Mouse (Mus musculus): Measurements from ENCODE around the gene Mpp1.

Mpp1 gene

GRCm38 (mm10) chrX:75102293-75102692, 28.5 kb downstream of the Mpp1 start:
- Histone ChIP-seq H3K36me3 (ENCODE audit: control insufficient read depth, insufficient read depth, low read length, poor library complexity, severe bottlenecking) (no peaks in the 10 kb centered on the region), H3K27me3 (ENCODE audit: control insufficient read depth, insufficient read depth, low read length, poor library complexity, severe bottlenecking) (no peaks in the 10 kb centered on the region)
- DNase-seq (ENCODE audit: low read depth, low spot score) = no peak

DNA sequence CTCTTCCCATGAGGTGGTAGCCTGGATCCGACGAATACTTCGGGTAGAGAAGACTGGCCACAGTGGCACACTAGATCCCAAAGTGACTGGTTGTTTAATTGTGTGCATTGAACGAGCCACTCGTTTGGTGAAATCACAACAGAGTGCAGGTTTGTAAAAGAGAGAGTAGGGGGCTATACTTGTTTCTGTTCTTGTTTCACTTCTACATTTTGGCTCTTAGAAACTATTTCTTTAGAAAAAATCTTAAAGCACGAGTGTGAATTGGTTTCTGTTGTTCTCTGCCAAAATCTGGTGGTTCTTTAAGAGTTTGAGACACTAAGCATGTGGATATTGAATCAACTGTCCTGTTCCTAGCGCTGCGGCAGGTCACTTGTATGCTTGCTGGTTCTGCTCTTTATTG, 32.0 kb downstream of the Mpp1 start:
- Histone ChIP-seq H3K27me3 (ENCODE audit: control insufficient read depth, insufficient read depth, low read length, poor library complexity, severe bottlenecking) (no peaks in the 10 kb centered on the region), H3K36me3 (ENCODE audit: control insufficient read depth, insufficient read depth, low read length, poor library complexity, severe bottlenecking) (no peaks in the 10 kb centered on the region)
- DNase-seq (ENCODE audit: low read depth, low spot score) = peak; percentile 2

GRCm38 (mm10) chrX:75096163-75096770, 34.5 kb downstream of the Mpp1 start:
- no peaks in the 10 kb centered on the region for H3K27me3 ChIP-seq (ENCODE audit: control insufficient read depth, insufficient read depth, low read length, poor library complexity, severe bottlenecking)
- no peaks in the 10 kb centered on the region for H3K36me3 ChIP-seq (ENCODE audit: control insufficient read depth, insufficient read depth, low read length, poor library complexity, severe bottlenecking)
- peak; percentile 2 for DNase-seq (ENCODE audit: low read depth, low spot score)

DNA sequence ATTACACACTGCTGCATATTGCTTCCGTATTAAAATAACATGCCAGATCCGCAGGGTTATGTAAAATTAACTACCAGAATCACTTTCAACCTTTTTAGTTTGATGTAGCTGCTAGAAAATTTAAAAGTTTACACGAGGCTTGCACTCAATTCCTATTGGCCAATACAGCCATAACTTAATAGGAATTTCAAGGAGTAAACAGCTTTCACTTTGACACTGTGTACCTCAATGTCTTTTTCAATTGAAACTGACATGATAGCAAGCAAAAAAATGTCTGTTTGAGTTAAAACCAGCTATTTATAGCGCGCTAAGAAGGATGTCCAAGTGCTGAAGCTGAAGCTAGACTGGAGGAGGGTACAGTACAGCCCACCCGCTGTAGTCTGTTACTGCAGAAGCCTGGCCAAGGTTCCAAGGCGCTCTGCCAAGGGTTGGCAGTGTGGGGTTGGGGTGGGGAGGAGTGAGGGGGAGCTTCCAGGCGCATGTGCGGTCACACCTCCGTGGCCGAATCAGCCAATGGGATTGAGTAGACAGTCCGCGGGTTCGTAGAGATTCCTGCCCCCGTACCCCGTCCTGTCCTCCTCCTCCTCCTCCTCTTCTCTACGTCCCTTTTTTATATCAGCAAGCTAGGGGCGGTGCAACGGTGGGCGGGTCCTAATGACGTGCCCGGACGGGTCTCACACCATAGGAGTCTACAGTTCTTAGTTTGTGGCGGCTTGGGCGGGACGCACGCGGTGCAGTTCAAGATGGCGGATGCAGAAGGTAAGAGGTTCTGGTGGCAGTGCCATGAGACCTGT, 35.2 kb downstream of the Mpp1 start, which contains the start of gene Dkc1:
Gene Dkc1, plus strand, starts transcription at position 486 of the 794 bp plus-strand sequence.
- H3K27me3 ChIP-seq (ENCODE audit: control insufficient read depth, insufficient read depth, low read length, poor library complexity, severe bottlenecking) = no peaks in the 10 kb centered on the region
- no peaks in the 10 kb centered on the region for H3K36me3 ChIP-seq (ENCODE audit: control insufficient read depth, insufficient read depth, low read length, poor library complexity, severe bottlenecking)
- peak; percentile 94 for DNase-seq (ENCODE audit: low read depth, low spot score)

- peak; percentile 44 for DNase-seq (ENCODE audit: low read depth, low spot score)
- Histone ChIP-seq H3K27me3 (ENCODE audit: control insufficient read depth, insufficient read depth, low read length, poor library complexity, severe bottlenecking) (no peaks in the 10 kb centered on the region), H3K36me3 (ENCODE audit: control insufficient read depth, insufficient read depth, low read length, poor library complexity, severe bottlenecking) (no peaks in the 10 kb centered on the region)
Measured at GRCm38 (mm10) chrX:75085654-75086053, 45.2 kb downstream of the Mpp1 start.

GRCm38 (mm10) chrX:75084774-75085508, 45.9 kb downstream of the Mpp1 start, which contains the start of gene Gab3:
Gab3 (minus strand) TSS chrX:75085458.
- DNase-seq (ENCODE audit: low read depth, low spot score) = peak; percentile 77
- H3K36me3 ChIP-seq (ENCODE audit: control insufficient read depth, insufficient read depth, low read length, poor library complexity, severe bottlenecking) = no peaks in the 10 kb centered on the region
- H3K27me3 ChIP-seq (ENCODE audit: control insufficient read depth, insufficient read depth, low read length, poor library complexity, severe bottlenecking) = no peaks in the 10 kb centered on the region

DNA sequence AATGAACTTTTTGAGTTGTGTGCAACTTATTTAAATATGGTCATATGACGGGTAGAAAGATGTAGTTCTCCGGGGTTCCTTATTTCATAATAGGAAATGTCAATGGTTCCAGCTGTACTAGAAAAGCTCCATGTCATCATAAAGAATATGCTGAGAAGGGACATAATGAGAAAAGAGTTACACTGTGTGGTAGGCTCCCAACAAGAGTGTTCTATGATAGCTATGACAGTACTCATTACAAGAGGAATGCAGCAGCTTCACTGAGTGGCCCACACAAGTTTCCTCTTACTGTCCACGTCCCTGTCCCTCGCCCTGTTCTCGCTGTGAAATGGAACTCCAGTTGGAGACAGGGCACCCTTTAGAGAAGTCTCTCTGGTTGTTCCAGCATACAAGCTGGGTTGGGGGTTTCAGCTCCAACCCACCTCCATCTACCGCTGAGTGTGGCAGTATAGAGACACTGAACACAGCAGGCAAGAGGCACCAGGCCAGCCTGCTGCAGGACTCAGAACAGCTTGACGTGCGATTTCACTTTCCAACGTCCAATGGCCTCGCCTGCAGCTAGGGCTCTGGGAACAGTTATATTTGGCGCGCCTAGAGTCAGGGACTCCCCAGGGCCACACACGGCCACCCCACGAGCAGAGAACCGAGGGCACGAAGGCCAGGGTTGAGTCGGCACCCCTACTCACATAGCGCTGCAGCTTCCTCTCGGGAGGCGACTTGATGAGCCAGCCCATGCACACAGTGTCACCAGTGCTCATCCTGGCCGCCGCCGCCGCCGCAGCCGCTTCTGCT, 46.6 kb downstream of the Mpp1 start:
- DNase-seq (ENCODE audit: low read depth, low spot score) = peak; percentile 8
- H3K27me3 ChIP-seq (ENCODE audit: control insufficient read depth, insufficient read depth, low read length, poor library complexity, severe bottlenecking) = no peaks in the 10 kb centered on the region
- H3K36me3 ChIP-seq (ENCODE audit: control insufficient read depth, insufficient read depth, low read length, poor library complexity, severe bottlenecking) = no peaks in the 10 kb centered on the region

GRCm38 (mm10) chrX:75082351-75082750, 48.5 kb downstream of the Mpp1 start:
- peak; percentile 47 for DNase-seq (ENCODE audit: low read depth, low spot score)
- no peaks in the 10 kb centered on the region for H3K36me3 ChIP-seq (ENCODE audit: control insufficient read depth, insufficient read depth, low read length, poor library complexity, severe bottlenecking)
- H3K27me3 ChIP-seq (ENCODE audit: control insufficient read depth, insufficient read depth, low read length, poor library complexity, severe bottlenecking) = no peaks in the 10 kb centered on the region

Measured in splenic B cell, adult 2 months (primary cell).